Mouse (Mus musculus) hindbrain, embryonic 11.5 days (tissue): Measurements from ENCODE around the gene Arl5c. TPM values are rescaled to one million over a fixed set of nuclear protein-coding genes. Genes with fewer than 3 reads are reported as not detected.

Source experiments
- ATAC-seq: fragments of 200-750 bp; cut with Nextera tagmentation; 2 replicates; pipeline ENCODE4 v1.8.0; 2017; ENCODE audit warnings: mild to moderate bottlenecking, moderate TSS enrichment, moderate library complexity; ENCODE audit not compliant: low FRiP score
- DNase-seq: peaks from one replicate; pipeline ENCODE4 v3.0.0-alpha.2; 2015; ENCODE audit warnings: low spot score
- H3K27ac ChIP-seq: fragments of 300-500 bp; sonication (generic); 2 replicates; pipeline ENCODE4 v1.5.1; 2014; ENCODE audit warnings: mild to moderate bottlenecking, low read depth, low read length
- H3K27me3 ChIP-seq: fragments of 300-500 bp; sonication (generic); 2 replicates; pipeline ENCODE4 v1.6.1; 2014; ENCODE audit warnings: mild to moderate bottlenecking, low read length, moderate library complexity, mixed read lengths; ENCODE audit not compliant: control insufficient read depth, insufficient read depth
- H3K36me3 ChIP-seq: fragments of 300-500 bp; sonication (generic); 2 replicates; pipeline ENCODE4 v1.6.1; 2014; ENCODE audit warnings: mild to moderate bottlenecking, low read length, moderate library complexity, mixed read lengths; ENCODE audit not compliant: control insufficient read depth, insufficient read depth
- H3K4me1 ChIP-seq: fragments of 300-500 bp; sonication (generic); replicated peaks from 2 replicates; pipeline ENCODE4 v1.6.1; 2014; ENCODE audit warnings: low read length, mixed read lengths; ENCODE audit not compliant: control insufficient read depth, insufficient read depth
- H3K4me2 ChIP-seq: fragments of 300-500 bp; sonication (generic); replicated peaks from 2 replicates; pipeline ENCODE4 v1.6.1; 2014; ENCODE audit warnings: mild to moderate bottlenecking, low read depth, low read length
- H3K4me3 ChIP-seq: fragments of 300-500 bp; sonication (generic); 2 replicates; pipeline ENCODE4 v1.5.1; 2014; ENCODE audit warnings: low read depth, low read length
- H3K9ac ChIP-seq: fragments of 300-500 bp; sonication (generic); 2 replicates; pipeline ENCODE4 v1.6.1; 2014; ENCODE audit warnings: low read depth, low read length
- H3K9me3 ChIP-seq: fragments of 300-500 bp; sonication (generic); 2 replicates; pipeline ENCODE4 v1.6.1; 2016; ENCODE audit warnings: low read length; ENCODE audit not compliant: control insufficient read depth
- WGBS: fragments of 180-500 bp; shearing (Covaris S2); extraction: QIAGEN DNeasy Blood & Tissue Kit; methylation state at CpG from one replicate; pipeline ENCODE4 v1.1.7; 2014; 5-methylcytosine and 5-hydroxymethylcytosine counted together
- polyA plus RNA-seq: library from polyadenylated mRNA; unstranded; fragments of >200 nt; fragmentation: Nextera tagmentation; extraction: Ambion mirVana; gene quantifications from 2 replicates; pipeline ENCODE4 v1.2.1, GENCODE M21; 2014

Gene Arl5c
- polyA plus RNA-seq, 1 experiment from 2014 or later = 10.2 TPM

DNA sequence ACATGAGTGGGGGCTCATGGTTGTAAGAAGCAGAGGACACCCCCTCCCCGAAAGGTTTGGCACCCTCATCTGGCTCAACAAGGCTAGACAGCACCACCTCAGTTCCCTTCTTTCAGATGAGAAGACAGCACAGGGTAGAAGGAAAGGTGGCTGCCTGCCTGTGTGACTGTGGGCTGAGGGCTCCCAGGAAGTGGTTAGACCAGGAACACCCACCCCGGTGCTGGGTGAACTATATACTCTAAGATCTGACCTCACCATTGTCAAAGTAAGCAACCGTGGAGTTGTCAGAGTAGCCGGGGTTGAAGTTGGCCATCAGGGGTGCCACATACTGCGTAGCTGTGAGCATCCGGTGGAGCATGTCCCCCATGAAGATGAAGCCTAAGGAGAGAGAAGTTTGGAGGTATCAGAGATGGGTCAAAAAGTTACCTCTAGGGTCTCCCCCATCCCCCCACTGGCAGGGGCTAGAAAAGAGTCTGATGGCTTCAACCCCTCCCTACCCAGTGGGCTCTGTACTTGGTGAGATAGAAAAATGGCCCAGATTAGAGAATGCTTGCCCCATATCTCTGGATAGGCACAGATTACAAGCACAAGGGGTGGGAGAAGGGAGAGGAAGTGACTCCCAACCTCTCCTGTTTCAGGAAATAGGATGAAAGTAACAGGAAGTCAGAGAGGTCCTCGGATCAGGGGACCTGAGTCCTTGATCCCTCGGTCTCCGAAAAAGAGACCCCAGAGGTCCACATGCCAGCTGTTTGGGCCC, 40.7 kb downstream of the Arl5c start:
- H3K9ac ChIP-seq = no peak overlapping the region
- H3K36me3 ChIP-seq = no peaks in the 10 kb centered on the region
- H3K4me1 ChIP-seq = 0 out of 2 replicates have a peak, but pooled peaks cover 2% of the 10 kb centered on the region
- DNase-seq = no peak
- no peaks in the 10 kb centered on the region for H3K27me3 ChIP-seq
- H3K4me2 ChIP-seq = no peak overlapping the region
- H3K27ac ChIP-seq = no peak overlapping the region
- no peak overlapping the region for H3K4me3 ChIP-seq
- H3K9me3 ChIP-seq = no peaks in the 10 kb centered on the region
- no peak for ATAC-seq
- 80% methylated on average over 9 of the region's 9 CpGs for WGBS

DNA sequence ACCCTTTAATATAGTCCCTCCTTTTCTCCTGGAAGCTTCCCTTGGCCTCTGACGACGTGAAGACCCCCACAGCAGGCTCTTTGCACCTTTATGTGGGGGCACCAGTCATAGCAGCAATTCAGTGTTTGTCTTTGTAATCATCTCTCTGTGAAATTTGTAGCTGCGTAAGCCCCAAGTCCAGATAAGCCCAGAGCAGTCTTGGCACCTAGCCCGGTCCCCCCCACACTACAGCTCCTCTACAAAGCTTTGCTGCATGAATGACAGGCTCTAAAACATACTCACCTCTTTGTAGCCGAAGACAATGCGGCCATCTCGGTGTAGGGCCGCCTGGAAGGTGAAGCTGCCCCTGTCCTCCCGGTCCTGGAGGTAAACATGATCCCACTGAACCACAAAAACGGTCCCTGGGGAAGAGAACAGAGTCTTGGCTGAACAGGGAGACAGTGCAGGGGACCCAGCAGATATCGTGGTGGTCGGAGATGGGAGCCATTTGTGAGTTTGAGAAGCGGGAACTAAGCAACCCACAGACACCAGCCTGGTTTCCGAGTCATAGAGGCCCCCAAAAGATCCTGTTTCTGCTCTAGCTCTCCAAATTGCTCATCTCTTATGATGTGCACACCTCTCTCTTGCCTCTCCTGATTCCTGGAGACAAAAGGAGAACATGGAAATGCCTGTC, 41.4 kb downstream of the Arl5c start:
- DNase-seq = no peak

DNA sequence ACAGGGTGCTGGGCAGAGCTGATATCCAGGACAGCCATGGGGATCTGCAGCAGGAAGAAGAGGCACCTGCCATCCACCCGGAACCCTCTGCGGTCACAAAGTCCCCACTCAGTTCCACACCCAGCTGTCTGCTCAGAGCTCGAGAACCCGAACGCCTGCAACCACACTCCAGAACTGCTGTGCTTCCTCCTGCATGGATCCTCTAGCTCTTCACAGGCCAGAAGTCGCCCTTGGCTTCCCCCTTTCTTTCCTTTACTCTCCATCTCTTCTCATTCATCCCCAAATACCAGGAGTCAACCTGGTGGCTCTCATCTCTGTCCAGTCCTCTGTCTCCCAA, 42.1 kb downstream of the Arl5c start:
- Histone ChIP-seq H3K9me3 (no peaks in the 10 kb centered on the region), H3K4me3 (no peak overlapping the region), H3K36me3 (no peaks in the 10 kb centered on the region), H3K9ac (no peak overlapping the region), H3K27me3 (no peaks in the 10 kb centered on the region), H3K4me1 (peaks cover 2% of the 10 kb centered on the region; the same call in 1 of the 2 replicates), H3K27ac (no peak overlapping the region), H3K4me2 (no peak overlapping the region)
- no peak for ATAC-seq
- 92% methylated on average over 6 of the region's 6 CpGs for WGBS
- DNase-seq = no peak

More for the DNA sequence above, 41.4 kb downstream of the Arl5c start:
- WGBS = 82% methylated on average over 14 of the region's 14 CpGs
- no peak overlapping the region for H3K27ac ChIP-seq
- H3K27me3 ChIP-seq = no peaks in the 10 kb centered on the region
- no peak overlapping the region for H3K4me3 ChIP-seq
- no peaks in the 10 kb centered on the region for H3K9me3 ChIP-seq
- no peak for ATAC-seq
- H3K36me3 ChIP-seq = no peaks in the 10 kb centered on the region
- H3K9ac ChIP-seq = no peak overlapping the region
- H3K4me1 ChIP-seq = peaks cover 4% of the 10 kb centered on the region; the same call in 1 of the 2 replicates
- H3K4me2 ChIP-seq = no peak overlapping the region

DNA sequence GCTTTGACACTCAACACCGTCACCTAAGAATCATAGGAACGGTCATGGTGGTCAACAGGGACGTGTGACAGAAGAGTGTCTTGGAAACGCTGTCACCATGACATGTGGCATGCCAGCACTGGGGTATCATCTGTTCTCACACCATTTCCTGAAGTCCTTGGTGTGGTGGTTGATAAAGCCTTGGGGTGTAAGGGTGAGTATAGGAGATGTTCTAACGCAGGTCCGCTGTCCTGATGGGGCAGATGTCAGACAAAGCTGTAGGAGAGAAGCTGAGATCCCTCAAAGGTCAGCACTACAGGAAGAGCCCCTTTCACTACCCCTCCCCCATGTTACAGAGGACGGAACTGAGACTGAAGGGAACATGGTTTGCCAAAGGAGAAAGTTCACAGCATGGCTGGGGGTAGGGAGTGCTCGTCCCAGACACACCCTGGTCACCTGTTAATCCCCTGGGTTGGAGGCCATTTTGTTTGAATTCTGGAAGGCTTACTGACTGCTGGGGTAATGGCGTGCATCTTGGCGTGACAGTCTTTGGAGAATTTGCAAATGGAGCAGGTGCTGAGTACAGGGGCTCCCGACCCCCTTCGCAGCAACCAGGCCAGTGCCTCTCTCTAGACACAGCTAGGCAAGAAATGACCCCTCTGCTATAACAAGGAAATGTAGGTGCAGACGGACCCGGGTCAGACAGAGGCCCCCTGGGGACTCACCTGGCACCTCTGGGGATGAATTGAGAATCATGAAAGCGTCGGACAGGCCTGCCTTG, 42.6 kb downstream of the Arl5c start:
- no peak for DNase-seq
- Histone ChIP-seq H3K4me1 (peaks cover 2% of the 10 kb centered on the region; the same call in 1 of the 2 replicates), H3K9ac (no peak overlapping the region), H3K4me3 (no peak overlapping the region), H3K4me2 (no peak overlapping the region), H3K27me3 (no peaks in the 10 kb centered on the region; the same call in 1 of the 2 replicates), H3K36me3 (no peaks in the 10 kb centered on the region), H3K9me3 (no peaks in the 10 kb centered on the region), H3K27ac (no peak overlapping the region)
- no peak for ATAC-seq
- 80% methylated on average over 16 of the region's 16 CpGs for WGBS

DNA sequence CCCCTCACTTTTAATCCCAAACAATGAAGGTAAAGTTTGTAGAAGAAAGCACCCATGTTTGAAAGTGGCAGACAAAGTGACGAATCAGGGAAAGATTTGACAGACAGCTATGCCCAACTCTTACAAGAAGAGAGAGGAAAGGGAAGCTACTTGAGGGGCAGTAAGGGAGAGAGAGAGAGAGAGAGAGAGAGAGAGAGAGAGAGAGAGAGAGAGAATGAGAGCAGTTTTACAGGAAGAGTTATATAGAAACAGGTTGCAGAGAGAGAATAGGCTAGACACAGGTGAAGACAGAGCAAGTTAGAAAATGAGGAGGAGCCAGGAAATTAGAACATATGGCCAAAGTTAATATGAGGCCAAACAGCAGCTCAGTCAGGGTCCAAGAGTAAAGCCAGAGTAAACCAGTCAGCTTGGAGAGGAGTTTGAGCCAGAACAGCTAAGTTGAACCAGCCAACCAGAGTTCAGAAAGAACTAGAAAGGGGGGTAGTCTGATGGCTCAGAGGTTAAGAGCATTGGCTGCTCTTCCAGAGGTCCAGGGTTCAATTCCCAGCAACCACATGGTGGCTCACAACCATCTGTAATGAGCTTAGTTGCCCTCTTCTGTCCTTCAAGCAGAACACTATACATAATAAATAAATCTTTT, 43.5 kb downstream of the Arl5c start:
- Histone ChIP-seq H3K9ac (no peak overlapping the region), H3K4me3 (no peak overlapping the region), H3K4me1 (peaks cover 2% of the 10 kb centered on the region; the same call in 1 of the 2 replicates), H3K36me3 (no peaks in the 10 kb centered on the region), H3K4me2 (no peak overlapping the region), H3K27ac (no peak overlapping the region), H3K9me3 (no peaks in the 10 kb centered on the region), H3K27me3 (no peaks in the 10 kb centered on the region; the same call in 1 of the 2 replicates)
- no peak for ATAC-seq
- no peak for DNase-seq
- WGBS = 85% methylated on average over 1 of the region's 1 CpGs

DNA sequence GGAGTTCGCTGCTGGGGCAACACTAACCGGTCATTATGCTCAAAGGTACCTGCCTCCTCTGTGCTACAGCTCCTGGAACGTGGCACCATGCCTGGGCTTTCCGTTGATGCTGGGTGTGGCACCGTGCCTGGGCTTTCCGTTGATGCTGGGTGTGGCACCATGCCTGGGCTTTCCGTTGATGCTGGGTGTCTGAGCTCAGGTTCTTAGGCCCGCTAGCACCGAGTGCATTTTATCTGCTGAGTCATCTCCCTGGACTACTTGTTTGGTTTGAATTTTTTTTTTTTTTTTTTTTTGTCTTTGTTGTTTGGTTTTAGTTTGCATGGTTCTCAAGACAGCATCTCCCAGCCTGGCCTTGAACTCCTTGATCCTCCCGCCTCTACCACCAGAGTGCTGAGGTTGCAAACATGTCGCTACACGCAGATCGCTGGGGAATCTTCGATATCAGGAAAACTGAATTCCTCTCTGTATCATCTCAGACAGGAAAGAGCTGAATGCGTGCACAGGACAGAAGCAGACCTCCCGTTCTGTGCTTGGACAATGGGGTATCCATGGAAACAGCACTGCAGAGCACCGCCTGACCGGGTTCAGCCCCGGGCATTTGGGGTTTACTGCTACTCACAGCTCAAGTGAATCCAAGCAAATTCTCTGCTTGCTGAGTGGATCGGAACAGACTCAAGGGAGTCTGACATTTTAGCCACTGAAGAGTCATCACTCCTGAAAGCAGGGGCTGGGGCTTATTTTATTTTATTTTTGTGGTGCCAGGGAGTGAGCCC, 46.1 kb downstream of the Arl5c start:
- Histone ChIP-seq H3K27me3 (no peaks in the 10 kb centered on the region; the same call in 1 of the 2 replicates), H3K9ac (no peak overlapping the region), H3K4me3 (no peak overlapping the region), H3K36me3 (no peaks in the 10 kb centered on the region), H3K9me3 (no peaks in the 10 kb centered on the region), H3K27ac (peak overlapping the region; percentile 49; the same call in 1 of the 2 replicates), H3K4me1 (peaks cover 2% of the 10 kb centered on the region; the same call in 1 of the 2 replicates), H3K4me2 (no peak overlapping the region)
- 45% methylated on average over 20 of the region's 20 CpGs for WGBS
- DNase-seq = peak; percentile 72
- ATAC-seq = 0 out of 2 replicates have a peak, but pooled peaks have one; percentile 56

DNA sequence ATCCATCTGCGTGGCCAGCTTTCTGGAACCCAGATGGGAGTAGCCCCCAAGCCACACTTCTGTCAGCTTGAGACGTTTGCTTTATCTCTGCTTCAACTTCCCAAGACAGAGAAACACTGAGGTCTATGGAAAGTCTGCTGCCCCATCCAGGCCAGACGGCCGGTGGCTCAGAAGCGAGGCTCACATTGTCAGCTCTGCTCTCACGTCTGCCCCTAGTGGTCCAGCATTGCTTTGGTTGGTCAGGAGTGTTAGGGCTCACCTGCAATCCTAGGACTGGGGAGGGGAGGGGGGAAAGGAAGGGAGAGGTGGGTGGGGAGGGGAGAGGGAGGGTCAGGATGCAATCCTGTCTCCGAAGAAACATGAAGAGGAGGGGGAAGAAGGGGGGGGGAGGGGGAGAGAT, 48.6 kb downstream of the Arl5c start:
- 15% methylated on average over 7 of the region's 7 CpGs for WGBS
- no peaks in the 10 kb centered on the region for H3K9me3 ChIP-seq
- ATAC-seq = no peak
- no peak overlapping the region for H3K4me3 ChIP-seq
- H3K9ac ChIP-seq = no peak overlapping the region
- H3K36me3 ChIP-seq = no peaks in the 10 kb centered on the region
- no peaks in the 10 kb centered on the region; the same call in 1 of the 2 replicates for H3K27me3 ChIP-seq
- peak; percentile 66 for DNase-seq
- H3K4me1 ChIP-seq = peaks cover 2% of the 10 kb centered on the region; the same call in 1 of the 2 replicates
- H3K4me2 ChIP-seq = no peak overlapping the region
- no peak overlapping the region for H3K27ac ChIP-seq
